Mouse (Mus musculus) bone marrow, adult 2 months (tissue): ENCODE results near the gene Stard3.

Experiments
- CTCF ChIP-seq: fragments of 200-500 bp; IDR thresholded peaks from 2 replicates; pipeline ENCODE4 v1.5.1; 2011; ENCODE audit warnings: low read length, control low read depth; ENCODE audit not compliant: control insufficient read depth, insufficient read depth
- POLR2A ChIP-seq: fragments of 200-500 bp; IDR thresholded peaks from 2 replicates; pipeline ENCODE4 v1.6.1; 2011; ENCODE audit warnings: low read depth, mild to moderate bottlenecking, control low read depth, low read length, borderline replicate concordance; ENCODE audit not compliant: control insufficient read depth

DNA sequence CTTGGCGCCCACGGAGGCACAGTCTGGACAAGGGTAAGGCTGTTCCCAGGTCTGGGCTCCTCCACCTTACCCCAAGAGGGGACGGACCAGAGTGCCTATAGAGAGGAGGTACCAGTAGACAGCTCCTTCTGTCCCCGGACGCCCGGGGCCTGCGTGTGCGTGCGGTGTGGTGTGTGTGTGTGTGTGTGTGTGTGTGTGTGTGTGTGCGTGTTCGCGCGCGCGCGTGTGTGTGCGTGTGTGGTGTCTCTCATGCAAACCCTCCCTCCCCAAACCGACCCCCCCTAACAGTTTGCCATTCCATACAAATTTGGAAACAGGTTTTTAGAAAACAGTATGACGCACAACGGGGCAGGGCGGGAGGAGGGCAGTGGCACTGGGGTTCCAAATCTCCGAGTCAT lies 32.3 kb upstream of the Stard3 start:
- TF ChIP-seq POLR2A (no peak), CTCF (no peak)
